Mouse (Mus musculus) liver, embryonic 14.5 days (tissue): ENCODE results near the gene Ppfia3.

Experiments
- CTCF ChIP-seq: IDR thresholded peaks from 2 replicates; pipeline ENCODE4 v1.5.1; 2016; ENCODE audit warnings: antibody characterized with exemption, low read depth, control low read depth
- EP300 ChIP-seq: IDR thresholded peaks from 2 replicates; pipeline ENCODE4 v1.6.1; 2016; ENCODE audit warnings: antibody characterized with exemption, low read depth

GRCm38 (mm10) chr7:45414740-45415224, 48.0 kb upstream of the Ppfia3 start:
- TF ChIP-seq EP300: no peak
- TF ChIP-seq CTCF: no peak
